In the genomic region with DNA sequence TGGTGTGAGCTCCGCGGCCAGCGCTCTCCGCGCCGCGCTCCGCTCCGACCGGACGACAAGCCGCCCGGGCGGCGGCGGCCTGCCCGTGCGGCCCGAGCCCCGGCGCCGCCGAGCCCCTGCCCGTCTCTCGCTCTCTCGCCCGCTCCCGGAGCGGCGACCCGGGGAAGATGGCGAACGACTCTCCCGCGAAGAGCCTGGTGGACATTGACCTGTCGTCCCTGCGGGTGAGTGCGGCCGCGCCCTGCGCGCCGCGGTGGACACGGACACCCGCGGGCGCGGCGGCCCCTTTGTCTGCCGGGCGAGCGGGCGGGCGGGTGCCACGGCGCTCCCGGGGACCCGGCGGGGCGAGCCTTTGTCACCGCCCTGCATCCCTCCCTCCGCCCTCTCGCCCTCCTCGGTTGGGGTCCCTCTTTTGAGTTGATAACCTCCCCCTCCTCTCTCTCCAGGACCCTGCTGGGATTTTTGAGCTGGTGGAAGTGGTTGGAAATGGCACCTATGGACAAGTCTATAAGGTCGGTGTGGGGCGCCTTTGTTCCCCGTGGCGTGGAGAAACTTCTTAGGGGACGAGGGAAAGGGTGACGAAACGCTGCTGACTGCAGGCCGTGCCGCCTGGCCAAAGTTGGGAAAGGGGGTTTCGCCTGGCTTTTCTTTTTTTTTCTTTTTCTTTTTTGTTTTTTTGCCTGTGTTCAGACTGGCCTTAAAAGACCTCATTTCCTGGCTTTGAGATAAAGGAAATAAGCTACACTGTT, we compare ENCODE assay signal across 7 mouse cellular contexts. TPM values are rescaled to one million over a fixed set of nuclear protein-coding genes. Genes with fewer than 3 reads are reported as not detected.
A peak's percentile ranks its signal among the peaks of the same experiment; 100 is the strongest.
DNase-seq lines count a peak whose midpoint lies in the region; ATAC-seq and TF ChIP-seq lines count a peak whose summit lies in the region.

No protein-coding gene starts in this region.

- H3K9me3 ChIP-seq in heart, postnatal 0 days (replicated peaks; ENCODE audit: control insufficient read depth, low read length) = no peaks in the 10 kb centered on the region

- 1% methylated on average over 55 of the region's 75 CpGs for WGBS in heart, postnatal 0 days
- WGBS in small intestine, adult 2 months = 2% methylated on average over 66 of the region's 75 CpGs

- no peak for TF ChIP-seq EP300 in heart, postnatal 0 days (IDR thresholded peaks at IDR 0.05; ENCODE audit: low read depth)

- TF ChIP-seq CTCF in bone marrow macrophage, adult 2 months (IDR thresholded peaks at IDR 0.05; ENCODE audit: low read depth, low read length) = no peak
- no peak for TF ChIP-seq CTCF in embryonic fibroblast, embryonic 13.5 days (IDR thresholded peaks at IDR 0.05; ENCODE audit: borderline replicate concordance, insufficient read depth, low read length)
- TF ChIP-seq CTCF in heart, postnatal 0 days (IDR thresholded peaks at IDR 0.05; ENCODE audit: low read depth) = no peak
- TF ChIP-seq CTCF in small intestine, adult 2 months (IDR thresholded peaks at IDR 0.05; ENCODE audit: extremely low read depth, insufficient read length, insufficient replicate concordance, low read depth, low read length) = no peak

- H3K9ac ChIP-seq in heart, postnatal 0 days (replicated peaks; ENCODE audit: low read depth, low read length) = peak overlapping the region; percentile 97

- peaks cover 37% of the 10 kb centered on the region for H3K4me1 ChIP-seq in bone marrow macrophage, adult 2 months (ENCODE audit: control insufficient read depth, insufficient read depth, low read length)
- H3K4me1 ChIP-seq in embryonic fibroblast, embryonic 13.5 days (ENCODE audit: control insufficient read depth, insufficient read depth, low read length) = peaks cover 8% of the 10 kb centered on the region
- peaks cover 31% of the 10 kb centered on the region for H3K4me1 ChIP-seq in heart, postnatal 0 days (ENCODE audit: control insufficient read depth, insufficient read depth)
- H3K4me1 ChIP-seq in small intestine, adult 2 months (ENCODE audit: control insufficient read depth, insufficient read depth, insufficient read length, low read length) = peaks cover 8% of the 10 kb centered on the region

- H3K4me3 ChIP-seq in bone marrow macrophage, adult 2 months (ENCODE audit: insufficient read depth, low read length) = peak overlapping the region; percentile 89
- peak overlapping the region; percentile 80 for H3K4me3 ChIP-seq in embryonic fibroblast, embryonic 13.5 days (ENCODE audit: insufficient read depth, low read length)
- H3K4me3 ChIP-seq in heart, postnatal 0 days (ENCODE audit: low read depth, low read length) = peak overlapping the region; percentile 84
- peak overlapping the region; percentile 89 for H3K4me3 ChIP-seq in small intestine, adult 2 months (ENCODE audit: low read depth, low read length)

- H3K36me3 ChIP-seq in heart, postnatal 0 days (replicated peaks; ENCODE audit: control insufficient read depth, insufficient read depth, low read length) = no peaks in the 10 kb centered on the region
- no peaks in the 10 kb centered on the region for H3K36me3 ChIP-seq in small intestine, adult 2 months (ENCODE audit: control insufficient read depth, insufficient read depth, low read length)

- H3K27ac ChIP-seq in bone marrow macrophage, adult 2 months (ENCODE audit: insufficient read depth, low read depth, low read length) = peak overlapping the region; percentile 77
- H3K27ac ChIP-seq in embryonic fibroblast, embryonic 13.5 days (ENCODE audit: insufficient read depth, low read length) = peak overlapping the region; percentile 97
- peak overlapping the region; percentile 97 for H3K27ac ChIP-seq in heart, postnatal 0 days (ENCODE audit: low read depth)
- peak overlapping the region; percentile 69 for H3K27ac ChIP-seq in small intestine, adult 2 months (ENCODE audit: insufficient read depth, low read depth, low read length)

- no peak for TF ChIP-seq POLR2A in bone marrow macrophage, adult 2 months (IDR thresholded peaks at IDR 0.05; ENCODE audit: borderline replicate concordance, low read depth, low read length)
- no peak; the same call in 1 of the 2 replicates for TF ChIP-seq POLR2A in embryonic fibroblast, embryonic 13.5 days (IDR thresholded peaks at IDR 0.05; ENCODE audit: low read depth, low read length)
- TF ChIP-seq POLR2A in small intestine, adult 2 months (IDR thresholded peaks at IDR 0.05; ENCODE audit: low read depth, low read length) = no peak

- peak overlapping the region; percentile 79 for H3K4me2 ChIP-seq in heart, postnatal 0 days (ENCODE audit: low read depth, low read length)

- peak; percentile 30 for ATAC-seq in heart, postnatal 0 days (ENCODE audit: insufficient read depth, low read depth)

- peak; percentile 71 for DNase-seq in MN1 (ENCODE audit: low spot score)
- DNase-seq in heart, postnatal 0 days (ENCODE audit: low spot score) = peak; percentile 51
- DNase-seq in kidney, postnatal 25 days = peak; percentile 32 to 57
- peak; percentile 66 to 70 for DNase-seq in lung, postnatal 4 days

- H3K27me3 ChIP-seq in heart, postnatal 0 days (ENCODE audit: control insufficient read depth, insufficient read depth, low read length) = no peaks in the 10 kb centered on the region
- no peaks in the 10 kb centered on the region for H3K27me3 ChIP-seq in small intestine, adult 2 months (ENCODE audit: control insufficient read depth, insufficient read depth, low read length)

RNA-seq across cellular contexts. Expression of gene Map4k4, which starts 0.5 kb away (rescaled TPM):
- polyA plus RNA-seq in bone marrow macrophage, adult 2 months (2012; ENCODE audit: insufficient read depth, insufficient read length, missing spikeins) = 54.5 and 62.5 TPM in 2 replicates
- 259 and 286 TPM in 2 replicates for polyA plus RNA-seq in embryonic fibroblast, embryonic 13.5 days (2011; ENCODE audit: insufficient read length, low read depth, missing spikeins)
- total RNA-seq in heart, postnatal 0 days (2014; rRNA removed; ENCODE audit: low replicate concordance) = 106 and 129 TPM in 2 replicates
- polyA plus RNA-seq in heart, postnatal 0 days (2015; fragmentation: Nextera tagmentation; extraction: Ambion mirVana) = 17.0 and 17.4 TPM in 2 replicates
- 16.7 and 41.0 TPM in 2 replicates for polyA plus RNA-seq in small intestine, adult 2 months (2012; rRNA removed)

Comparison
In these comparisons a context has a peak if more than half of its experiments do, and no peak if none do; other contexts are left out.
1. Peak in every context shown above with its lines: DNase-seq, ATAC-seq, H3K4me3 ChIP-seq and H3K27ac ChIP-seq.